Mouse (Mus musculus): Measurements from ENCODE around the gene Acsl1. TPM values are rescaled to one million over a fixed set of nuclear protein-coding genes. Genes with fewer than 3 reads are reported as not detected.

The Acsl1 gene
- polyA plus RNA-seq, 1 experiment = 284 TPM

- no peak for DNase-seq (ENCODE audit: low read depth)
Observed at GRCm38 (mm10) chr8:46475404-46475803, 4.6 kb downstream of the Acsl1 start.

GRCm38 (mm10) chr8:46475942-46476341, 5.1 kb downstream of the Acsl1 start:
- DNase-seq (ENCODE audit: low read depth) = no peak

- DNase-seq (ENCODE audit: low read depth) = no peak
Observed at GRCm38 (mm10) chr8:46477747-46478458, 7.1 kb downstream of the Acsl1 start.

- DNase-seq (ENCODE audit: low read depth) = no peak
Observed at GRCm38 (mm10) chr8:46478783-46479182, 7.9 kb downstream of the Acsl1 start.

- no peak for DNase-seq (ENCODE audit: low read depth)
Observed at GRCm38 (mm10) chr8:46479794-46480532, 9.1 kb downstream of the Acsl1 start.

GRCm38 (mm10) chr8:46480533-46480900, 9.7 kb downstream of the Acsl1 start:
- DNase-seq (ENCODE audit: low read depth) = no peak

GRCm38 (mm10) chr8:46482771-46483170, 11.9 kb downstream of the Acsl1 start:
- DNase-seq (ENCODE audit: low read depth) = no peak

GRCm38 (mm10) chr8:46483247-46483646, 12.4 kb downstream of the Acsl1 start:
- no peak for DNase-seq (ENCODE audit: low read depth)

GRCm38 (mm10) chr8:46484077-46484476, 13.2 kb downstream of the Acsl1 start:
- DNase-seq (ENCODE audit: low read depth) = no peak

GRCm38 (mm10) chr8:46484931-46485463, 14.2 kb downstream of the Acsl1 start:
- DNase-seq (ENCODE audit: low read depth) = no peak

- no peak for DNase-seq (ENCODE audit: low read depth)
Observed at GRCm38 (mm10) chr8:46488085-46488561, 17.3 kb downstream of the Acsl1 start.

GRCm38 (mm10) chr8:46489196-46489595, 18.4 kb downstream of the Acsl1 start:
- DNase-seq (ENCODE audit: low read depth) = no peak

GRCm38 (mm10) chr8:46490250-46490649, 19.4 kb downstream of the Acsl1 start:
- DNase-seq (ENCODE audit: low read depth) = no peak

- no peak for DNase-seq (ENCODE audit: low read depth)
Observed at GRCm38 (mm10) chr8:46490821-46491220, 20.0 kb downstream of the Acsl1 start.

- DNase-seq (ENCODE audit: low read depth) = no peak
Observed at GRCm38 (mm10) chr8:46493495-46494170, 22.8 kb downstream of the Acsl1 start.

GRCm38 (mm10) chr8:46496852-46497251, 26.0 kb downstream of the Acsl1 start:
- DNase-seq (ENCODE audit: low read depth) = no peak

GRCm38 (mm10) chr8:46497314-46498011, 26.6 kb downstream of the Acsl1 start:
- DNase-seq (ENCODE audit: low read depth) = no peak

- DNase-seq (ENCODE audit: low read depth) = no peak
Observed at GRCm38 (mm10) chr8:46499376-46500061, 28.7 kb downstream of the Acsl1 start.

GRCm38 (mm10) chr8:46502333-46503071, 31.7 kb downstream of the Acsl1 start:
- DNase-seq (ENCODE audit: low read depth) = no peak

- DNase-seq (ENCODE audit: low read depth) = no peak
Observed at GRCm38 (mm10) chr8:46503072-46503695, 32.3 kb downstream of the Acsl1 start.
